Mouse (Mus musculus) right cerebral cortex, postnatal 4 days (tissue): ENCODE measurements around the gene Rgs9bp.
A peak's percentile ranks its signal among the peaks of the same experiment; 100 is the strongest.

Experiments
- DNase-seq: peaks from one replicate; pipeline ENCODE4 v3.0.0-alpha.2; 2022

Rgs9bp gene

DNA sequence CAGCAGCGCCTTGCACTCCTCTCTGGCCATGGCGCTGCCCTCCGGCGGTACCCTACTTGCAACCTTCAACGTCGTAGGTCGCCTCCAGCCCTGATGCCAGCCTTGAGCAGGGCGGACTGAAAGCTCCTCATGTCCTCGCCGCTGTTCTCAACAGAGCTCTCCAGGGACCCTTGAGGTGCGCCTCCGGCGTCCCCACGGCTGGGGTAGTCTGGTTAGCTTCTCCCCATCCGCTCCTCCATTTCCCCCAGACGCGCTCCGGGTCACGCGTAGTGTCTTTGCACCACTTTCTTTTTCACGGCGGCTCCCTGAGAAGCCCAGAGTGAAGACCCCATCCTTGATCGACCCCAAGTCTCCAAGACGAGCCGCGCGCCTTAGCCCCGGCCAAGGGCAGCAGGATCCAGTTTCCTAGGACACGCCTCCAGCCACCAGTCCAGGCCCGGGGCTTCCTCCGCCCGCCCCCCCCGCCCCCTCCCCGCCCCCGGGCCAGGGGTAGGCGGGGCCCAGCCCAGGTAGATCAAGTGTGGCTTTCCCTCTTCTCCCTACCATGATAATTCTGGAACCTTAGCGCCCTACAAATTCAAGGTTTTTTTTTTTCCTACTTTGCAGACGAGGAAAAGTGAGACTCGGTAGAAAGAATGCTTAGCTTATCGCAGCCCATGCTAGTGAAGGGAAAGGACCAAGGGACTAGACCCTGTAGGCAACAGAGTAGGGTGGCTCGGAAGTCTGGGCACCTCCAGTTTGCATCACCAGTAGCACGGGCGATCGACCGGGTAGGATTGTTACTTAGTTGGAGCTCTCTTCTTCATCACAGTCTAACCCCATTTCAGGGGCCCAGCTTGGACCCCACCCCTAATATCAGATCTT, at the start of gene Rgs9bp:
Rgs9bp (minus strand) TSS at position 392 of the 864 bp plus-strand sequence.
- DNase-seq = peak; percentile 33

DNA sequence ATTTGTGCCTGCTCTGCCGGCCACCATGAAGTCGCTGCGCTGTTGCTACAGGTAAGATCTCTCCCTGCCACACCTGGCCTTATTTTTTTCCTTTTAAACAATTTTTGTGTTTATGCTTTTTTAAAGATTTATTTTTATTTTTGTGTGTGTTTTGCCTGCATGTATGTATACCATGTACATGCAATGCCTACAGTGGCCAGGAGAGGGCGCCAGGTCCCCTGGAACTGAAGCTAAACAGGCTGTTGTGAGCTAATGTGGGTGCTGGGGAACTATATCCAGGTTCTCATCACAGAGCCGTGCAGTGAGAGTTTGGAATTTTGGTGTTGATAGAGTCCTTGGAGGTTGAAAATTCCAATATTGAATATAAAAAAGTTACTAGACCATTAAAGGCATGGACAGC, 43.1 kb upstream of the Rgs9bp start:
- DNase-seq = peak; percentile 51

GRCm38 (mm10) chr7:35627371-35627770, 42.0 kb upstream of the Rgs9bp start:
- DNase-seq = no peak

DNA sequence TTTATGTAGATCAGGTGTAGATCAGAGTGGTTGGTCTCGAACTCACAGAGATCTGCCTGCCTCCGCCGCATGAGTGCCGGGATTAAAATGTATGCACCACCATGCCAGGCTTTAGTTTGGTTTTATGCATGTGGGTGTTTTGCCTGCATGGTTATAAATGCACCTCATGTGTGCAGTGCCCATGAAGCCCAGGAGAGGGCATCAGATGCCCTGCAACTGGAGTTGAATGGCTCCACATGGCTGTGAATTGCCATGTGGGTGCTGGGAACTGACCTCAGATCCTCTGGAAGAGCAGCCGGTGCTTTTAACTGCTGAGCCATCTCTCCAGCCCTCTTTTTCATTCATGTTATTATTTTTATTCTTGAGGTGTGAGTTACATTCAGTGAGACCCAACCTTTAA, 40.7 kb upstream of the Rgs9bp start:
- DNase-seq = no peak

GRCm38 (mm10) chr7:35622626-35623025, 37.2 kb upstream of the Rgs9bp start:
- DNase-seq = no peak

DNA sequence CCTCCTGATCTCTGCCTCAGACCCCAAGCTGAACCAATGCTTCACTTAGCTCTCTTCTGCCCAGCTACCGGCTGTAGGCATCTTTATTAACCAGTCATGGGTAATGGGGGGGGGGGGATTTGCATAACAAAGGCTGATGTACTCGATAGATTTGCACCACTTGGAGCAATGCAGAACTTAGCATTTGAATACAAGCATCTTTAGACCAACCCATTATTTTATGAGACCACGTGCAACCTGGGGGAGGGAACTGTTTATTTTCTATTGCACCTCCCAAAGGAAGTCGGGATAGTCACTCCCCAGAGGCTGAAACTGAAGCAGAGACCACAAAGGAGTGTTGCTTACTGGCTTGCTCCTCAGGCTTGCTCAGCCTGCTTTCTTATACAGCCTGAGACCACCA, 32.1 kb upstream of the Rgs9bp start:
- no peak for DNase-seq

- no peak for DNase-seq
These were observed 23.9 kb upstream of the Rgs9bp start for GRCm38 (mm10) chr7:35609245-35609644.

DNA sequence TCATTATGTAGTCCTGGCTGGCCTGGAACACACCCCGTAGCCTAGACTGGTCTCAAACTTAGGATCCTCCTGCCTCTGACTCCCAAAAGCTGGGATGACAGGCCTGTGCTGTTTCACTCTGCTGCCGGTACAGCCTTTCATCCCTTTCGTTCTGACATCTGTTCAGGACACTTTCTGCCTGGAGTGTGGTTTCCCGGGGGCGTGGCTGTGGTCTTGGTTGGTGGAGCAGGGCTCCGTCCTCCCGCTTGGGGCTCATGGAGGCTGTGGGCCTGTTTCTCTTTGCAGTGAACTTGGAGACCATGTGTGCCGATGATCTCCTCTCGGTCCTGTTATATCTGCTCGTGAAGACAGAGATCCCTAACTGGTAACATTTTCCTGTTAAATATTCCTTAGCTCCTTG, 21.4 kb upstream of the Rgs9bp start:
- DNase-seq = no peak

- DNase-seq = no peak
These were observed 17.4 kb upstream of the Rgs9bp start for GRCm38 (mm10) chr7:35602766-35603165.

- no peak for DNase-seq
These were observed 15.7 kb upstream of the Rgs9bp start for GRCm38 (mm10) chr7:35601106-35601505.

DNA sequence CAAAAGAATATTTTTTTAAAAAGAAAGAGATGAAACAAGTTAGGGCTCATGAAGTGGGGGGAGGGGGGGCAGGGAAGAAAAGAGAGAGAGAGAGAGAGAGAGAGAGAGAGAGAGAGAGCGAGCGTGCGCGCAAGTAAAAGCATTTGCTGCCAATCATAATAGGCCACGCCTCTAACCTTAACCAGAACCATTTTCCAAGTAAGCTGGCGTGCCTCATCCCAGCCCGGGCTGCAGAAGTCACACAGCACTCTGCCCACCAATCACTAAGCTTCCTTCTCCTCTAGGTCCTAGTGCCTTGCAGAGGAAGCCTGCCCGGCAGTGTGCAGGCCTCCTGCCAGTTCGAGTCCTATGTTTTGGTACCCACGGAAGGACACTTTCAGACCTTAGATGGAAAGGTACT, 14.6 kb upstream of the Rgs9bp start:
- no peak for DNase-seq

GRCm38 (mm10) chr7:35599492-35599891, 14.1 kb upstream of the Rgs9bp start:
- no peak for DNase-seq

DNA sequence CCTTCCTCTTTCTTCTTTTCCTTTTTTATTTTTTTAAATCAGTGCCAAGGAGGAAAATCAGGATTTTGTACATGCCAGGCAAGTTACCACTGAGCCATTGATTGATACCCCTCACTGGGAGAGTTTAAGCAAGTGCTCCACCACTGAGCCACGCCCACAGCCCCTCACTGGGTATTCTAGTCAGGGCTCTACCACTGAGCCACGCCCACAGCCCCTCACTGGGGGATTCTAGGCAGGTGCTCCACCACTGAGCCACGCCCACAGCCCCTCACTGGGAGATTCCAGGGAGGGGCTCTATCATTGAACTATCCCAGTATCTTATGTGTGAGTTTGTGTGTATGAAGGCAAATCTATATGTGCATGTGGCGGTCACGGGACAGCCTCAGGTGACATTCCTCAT, 8.9 kb upstream of the Rgs9bp start:
- DNase-seq = no peak

DNA sequence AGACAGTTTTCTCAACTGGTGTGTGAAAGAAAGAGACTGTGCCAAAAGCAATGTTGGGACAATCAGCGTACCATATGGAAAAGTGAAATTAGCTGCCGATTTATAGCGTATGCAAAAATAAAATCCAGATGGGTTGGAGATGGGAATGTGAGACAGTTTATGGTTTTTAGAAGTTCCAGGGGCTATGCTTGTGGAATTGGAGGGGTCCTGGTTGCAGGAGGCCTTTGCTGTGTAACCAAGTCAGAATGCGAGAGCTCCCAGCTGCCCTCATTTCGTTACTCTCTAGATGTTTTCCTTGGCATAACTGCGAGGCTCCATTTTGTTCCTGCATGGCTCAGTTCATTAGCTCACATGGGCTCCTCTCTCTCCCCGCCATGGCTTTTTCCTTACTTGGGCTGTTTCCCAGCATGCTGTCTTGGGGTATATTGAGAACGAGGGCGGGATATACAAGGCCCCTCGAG, 5.4 kb upstream of the Rgs9bp start:
- no peak for DNase-seq

- DNase-seq = no peak
These were observed 4.1 kb upstream of the Rgs9bp start for GRCm38 (mm10) chr7:35589485-35589884.

DNA sequence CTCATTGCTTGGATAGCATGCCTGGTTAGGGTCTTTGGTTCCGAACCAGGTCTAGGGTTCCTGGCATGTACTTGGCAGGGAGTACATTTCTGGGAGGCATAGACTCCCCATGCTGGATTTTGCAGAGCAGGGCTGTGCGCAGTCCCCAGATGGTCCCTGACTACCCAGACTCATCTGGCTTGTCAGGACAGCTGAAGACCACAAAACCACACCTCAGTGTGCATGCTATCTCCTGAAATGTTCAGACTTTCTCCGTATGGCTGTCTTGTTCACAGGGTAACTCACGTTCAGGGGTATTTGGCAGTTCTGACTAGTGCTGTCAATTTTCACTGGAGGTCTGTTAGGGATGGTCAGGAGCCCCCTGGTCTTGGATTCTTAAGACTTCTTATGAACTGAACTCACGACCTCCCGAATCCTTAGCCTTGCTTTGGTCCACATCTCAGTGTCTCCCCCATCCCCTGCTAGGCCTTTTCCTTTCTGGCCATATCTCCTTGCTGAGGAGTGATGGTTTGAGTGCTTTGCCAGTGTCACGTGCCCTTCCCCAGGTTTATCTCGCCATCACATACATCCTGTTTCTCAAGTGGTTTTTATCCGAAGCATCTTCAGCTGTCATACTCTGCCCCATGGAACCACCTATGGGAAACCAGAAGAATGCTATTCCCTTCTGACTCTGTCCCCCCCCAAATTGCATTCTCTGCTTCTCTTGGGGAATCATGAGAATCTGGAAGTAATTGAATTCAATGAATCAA, 3.5 kb upstream of the Rgs9bp start:
- DNase-seq = no peak

- DNase-seq = no peak
These were observed 2.3 kb upstream of the Rgs9bp start for GRCm38 (mm10) chr7:35587728-35588127.

- no peak for DNase-seq
These were observed 1.6 kb upstream of the Rgs9bp start for GRCm38 (mm10) chr7:35586906-35587445.

DNA sequence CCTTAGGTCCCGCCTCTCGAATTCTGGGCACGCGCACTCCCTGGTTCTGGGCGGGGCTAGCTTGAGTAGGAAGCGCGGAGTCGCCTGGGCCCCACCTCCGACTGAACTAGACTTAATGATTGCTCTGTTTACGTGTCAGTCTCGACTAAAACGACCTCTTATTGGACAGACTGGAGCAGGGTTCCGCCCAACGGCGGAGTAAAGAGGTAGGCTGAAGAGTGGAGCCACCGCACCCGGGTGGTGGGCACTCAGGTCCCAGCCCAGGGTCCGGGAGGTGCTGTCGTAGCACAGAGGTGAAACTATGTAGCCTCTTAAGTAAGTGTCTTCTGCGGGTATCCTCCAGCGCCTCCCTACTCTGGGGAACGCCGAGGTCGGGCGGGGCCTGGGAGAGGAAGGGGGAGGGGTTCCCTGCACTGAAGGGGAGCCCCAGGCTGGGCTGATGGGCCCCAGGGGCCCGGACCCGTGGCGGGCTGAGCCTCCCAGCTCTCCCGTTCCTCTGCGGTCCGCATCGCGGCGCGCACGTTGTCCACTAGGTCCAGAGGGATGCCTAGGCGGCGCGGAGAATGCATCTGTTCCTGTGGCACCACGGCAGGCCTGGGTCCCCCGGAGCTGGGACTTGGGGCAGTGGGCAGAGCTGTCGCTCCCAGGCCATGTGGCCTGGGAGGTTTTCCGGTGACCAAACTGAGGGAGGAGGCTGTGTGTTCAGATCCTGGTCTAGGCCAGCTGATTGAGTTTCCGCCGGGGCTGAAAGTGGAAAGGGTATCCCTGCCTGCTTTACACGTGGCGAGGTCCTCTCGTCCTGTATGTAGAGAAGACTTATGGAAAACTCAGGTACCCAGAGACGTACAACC, 898 bp upstream of the Rgs9bp start, which contains the start of gene Ankrd27:
Ankrd27 (plus strand) TSS at position 190 of the 851 bp plus-strand sequence.
- peak; percentile 89 for DNase-seq

DNA sequence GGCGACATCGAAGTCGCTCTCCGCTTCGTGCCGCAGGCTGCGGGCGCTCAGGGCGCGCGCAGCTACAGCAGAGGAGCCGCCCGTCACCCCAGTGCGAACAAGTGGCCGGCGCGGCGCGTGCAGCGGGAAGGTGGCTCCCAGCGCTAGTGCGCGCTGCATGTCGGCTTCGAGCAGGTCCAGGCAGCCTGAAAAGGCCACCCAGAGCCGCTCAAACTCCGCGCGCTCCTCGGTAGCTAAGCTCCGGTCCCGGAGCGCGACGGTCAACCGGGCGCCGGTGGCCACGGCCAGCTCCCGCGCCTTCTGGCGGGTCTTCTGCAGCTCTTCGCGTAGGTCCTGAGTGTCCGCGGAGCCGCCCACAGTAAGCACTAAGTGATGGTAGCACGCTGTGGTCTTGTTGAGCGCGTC, 594 bp downstream of the Rgs9bp start:
- peak; percentile 24 for DNase-seq

DNA sequence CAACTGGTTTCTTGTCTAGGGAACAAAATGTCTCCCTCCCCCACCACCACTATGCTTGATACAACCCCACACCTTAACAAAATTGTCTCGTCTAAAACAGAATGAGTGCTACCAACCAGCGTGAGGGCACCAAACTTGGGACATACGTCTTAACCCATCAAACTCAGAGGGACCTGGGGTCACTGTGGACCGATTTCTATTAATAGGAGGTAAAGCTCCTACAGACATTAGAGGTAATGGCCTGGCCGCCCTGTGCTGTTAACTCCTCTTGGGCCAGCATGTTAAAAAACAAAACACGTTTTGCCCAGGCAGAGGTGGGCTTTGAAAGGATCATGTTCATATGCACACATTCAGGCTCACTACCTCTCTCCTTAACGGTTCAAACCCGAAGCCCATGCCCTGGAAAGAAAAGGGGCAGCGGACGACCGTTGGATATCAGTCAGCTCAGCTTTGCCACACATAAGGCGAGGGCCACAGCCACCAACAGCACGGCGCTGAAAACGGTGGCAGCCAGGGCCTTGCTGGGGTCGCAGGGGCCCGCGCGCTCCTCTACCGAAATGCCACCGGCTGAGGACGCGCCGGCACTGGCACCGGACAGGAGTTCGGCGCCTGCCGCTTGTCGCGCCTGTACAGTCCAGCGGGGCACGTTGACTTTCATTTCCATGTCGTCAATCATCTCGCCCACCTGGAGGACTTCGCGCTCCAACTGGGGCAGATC, 1.2 kb downstream of the Rgs9bp start:
- DNase-seq = no peak

GRCm38 (mm10) chr7:35583476-35584025, 1.8 kb downstream of the Rgs9bp start:
- DNase-seq = no peak
